Mouse (Mus musculus) adrenal gland, postnatal 36 days (tissue): ENCODE measurements around the gene 2810004N23Rik. TPM values are rescaled to one million over a fixed set of nuclear protein-coding genes. Genes with fewer than 3 reads are reported as not detected.

ENCODE experiments used
- DNase-seq, 2 experiments: peaks; one replicate each; pipeline ENCODE4 v3.0.0; 2021; ENCODE audit warnings: mixed read lengths in 1 of 2
- total RNA-seq, 2 experiments: library from RNA; stranded (reverse); gene quantifications; 2 replicates each; pipeline ENCODE4 v1.2.3; 2021

The 2810004N23Rik gene
- total RNA-seq, 2 experiments from 2014 or later: 30.1 to 31.9 TPM

DNA sequence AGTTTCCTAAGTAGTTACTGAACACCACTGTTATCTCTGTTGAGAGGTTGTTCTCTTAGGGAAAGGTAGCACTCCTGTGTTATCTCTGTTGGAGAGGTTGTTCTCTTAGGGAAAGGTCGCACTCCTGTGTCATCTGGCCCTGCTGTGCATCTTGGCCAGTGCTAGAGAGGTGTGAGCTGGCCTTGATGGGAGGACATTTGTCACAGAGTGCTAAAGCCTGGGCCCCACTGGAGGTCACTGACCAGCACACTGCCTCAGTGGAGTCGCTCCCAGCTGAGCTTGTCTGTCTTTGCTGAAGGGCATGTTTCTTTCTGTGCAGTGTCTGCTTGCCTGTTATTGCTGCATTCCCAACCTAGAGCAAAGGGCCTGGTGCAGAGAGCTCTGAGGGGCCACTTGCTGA lies 4.2 kb upstream of the 2810004N23Rik start:
- DNase-seq: peak; percentile 54 to 63

DNA sequence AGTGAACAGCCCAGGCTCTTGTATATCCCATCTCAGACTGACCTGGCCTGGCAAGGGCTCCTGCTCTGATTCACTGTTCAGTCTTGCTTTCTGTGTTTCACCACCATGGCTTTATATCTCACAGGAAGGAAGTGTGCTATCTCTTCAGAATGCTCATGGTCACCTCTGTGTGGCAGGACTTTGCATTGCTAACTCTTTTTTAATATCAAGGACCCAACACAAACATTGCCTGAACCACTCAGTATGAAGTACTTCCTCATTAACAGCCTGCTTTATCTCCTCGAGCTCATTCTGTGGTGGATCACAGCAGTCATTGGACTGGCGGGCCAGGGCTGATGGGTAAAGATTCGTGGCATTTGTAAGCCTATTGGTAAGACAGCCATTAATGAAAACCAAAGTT lies 3.7 kb upstream of the 2810004N23Rik start:
- no peak for DNase-seq

GRCm38 (mm10) chr8:124863729-124864128 lies 809 bp upstream of the 2810004N23Rik start:
- DNase-seq: no peak

- no peak for DNase-seq
These were observed 300 bp upstream of the 2810004N23Rik start for GRCm38 (mm10) chr8:124863163-124863677.

- no peak for DNase-seq
These were observed 2.7 kb downstream of the 2810004N23Rik start for GRCm38 (mm10) chr8:124860188-124860587.

GRCm38 (mm10) chr8:124859466-124859865 lies 3.5 kb downstream of the 2810004N23Rik start:
- peak; percentile 20 to 61 for DNase-seq

GRCm38 (mm10) chr8:124853511-124853910 lies 9.4 kb downstream of the 2810004N23Rik start:
- no peak for DNase-seq

- no peak for DNase-seq
These were observed 17.3 kb downstream of the 2810004N23Rik start for GRCm38 (mm10) chr8:124845573-124845972.

GRCm38 (mm10) chr8:124845131-124845530 lies 17.8 kb downstream of the 2810004N23Rik start:
- no peak for DNase-seq

DNA sequence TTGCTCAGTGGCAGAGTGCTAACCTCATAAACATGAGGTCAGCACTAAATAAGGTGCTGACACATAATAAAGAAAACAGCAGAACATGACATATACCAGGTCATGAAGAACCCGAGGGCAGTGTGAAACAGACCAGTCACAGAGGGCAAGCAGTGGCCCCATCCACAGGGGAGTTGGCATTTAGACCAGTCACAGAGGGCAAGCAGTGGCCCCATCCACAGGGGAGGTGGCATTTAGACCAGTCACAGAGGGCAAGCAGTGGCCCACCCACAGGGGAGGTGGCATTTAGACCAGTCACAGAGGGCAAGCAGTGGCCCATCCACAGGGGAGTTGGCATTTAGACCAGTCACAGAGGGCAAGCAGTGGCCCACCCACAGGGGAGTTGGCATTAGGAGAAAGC lies 20.0 kb downstream of the 2810004N23Rik start:
- DNase-seq: peak in 1 of 2 experiments; percentile 42

GRCm38 (mm10) chr8:124841775-124842174 lies 21.1 kb downstream of the 2810004N23Rik start:
- no peak for DNase-seq

DNA sequence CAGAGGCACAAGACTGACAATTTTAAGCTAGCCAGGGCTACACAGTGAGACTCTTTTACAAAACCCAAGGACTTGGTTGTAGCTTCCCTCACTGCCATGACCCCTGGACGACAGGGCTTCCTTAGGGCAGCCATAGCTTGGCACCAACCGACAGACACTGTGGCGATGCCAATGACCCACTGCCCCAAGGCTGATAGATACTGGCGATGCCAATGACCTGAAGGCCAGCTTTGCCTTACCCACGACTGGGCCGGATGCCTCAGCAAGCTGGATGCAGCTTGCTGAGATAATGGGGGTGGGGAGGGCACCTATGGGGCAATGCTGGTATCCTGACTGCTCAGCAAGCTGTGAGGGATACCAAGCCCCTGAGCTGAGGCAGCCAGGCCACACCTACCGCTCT lies 22.0 kb downstream of the 2810004N23Rik start:
- DNase-seq: peak; percentile 26 to 34

GRCm38 (mm10) chr8:124839371-124839770 lies 23.5 kb downstream of the 2810004N23Rik start:
- no peak for DNase-seq

- DNase-seq: no peak
These were observed 25.0 kb downstream of the 2810004N23Rik start for GRCm38 (mm10) chr8:124837956-124838355.

DNA sequence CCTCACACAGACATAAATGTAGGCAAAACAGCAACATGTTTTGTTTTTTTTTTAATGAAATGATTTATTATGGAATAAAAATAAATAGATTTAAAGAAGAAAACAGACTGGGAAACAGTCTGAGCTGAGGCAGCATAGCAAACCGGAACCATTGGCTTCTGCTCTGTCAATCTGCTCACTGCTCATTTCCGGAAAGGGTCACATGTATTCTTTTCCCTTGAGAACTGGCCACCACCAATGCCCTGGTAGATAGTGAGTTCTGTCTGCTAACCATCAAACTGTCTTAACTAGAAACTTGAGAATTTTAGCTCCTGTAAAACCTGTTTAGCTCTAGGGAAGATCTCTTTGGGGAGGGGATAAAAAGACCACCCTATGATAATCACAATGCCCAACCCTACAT lies 26.0 kb downstream of the 2810004N23Rik start:
- DNase-seq: no peak

- DNase-seq: no peak
These were observed 26.6 kb downstream of the 2810004N23Rik start for GRCm38 (mm10) chr8:124836273-124836672.

DNA sequence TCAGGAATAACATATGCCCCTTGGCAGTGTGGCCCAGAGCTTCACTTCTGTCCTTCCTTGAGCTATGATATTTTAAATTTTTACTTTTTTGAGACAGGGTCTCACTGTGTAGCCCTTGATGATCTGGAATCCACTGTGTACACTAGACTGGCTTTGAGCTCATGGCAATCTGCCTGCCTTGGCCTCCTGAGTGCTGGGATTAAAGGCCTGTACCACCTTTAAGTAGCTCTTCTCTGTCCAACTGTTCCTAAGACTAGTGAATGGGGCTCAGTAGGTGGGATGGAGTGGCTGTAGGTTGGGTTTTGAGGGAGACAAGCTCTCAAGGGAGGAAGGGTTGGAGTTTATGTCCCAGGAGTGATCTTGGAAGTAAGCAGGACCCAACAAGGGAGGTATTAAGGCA lies 27.1 kb downstream of the 2810004N23Rik start:
- no peak for DNase-seq

DNA sequence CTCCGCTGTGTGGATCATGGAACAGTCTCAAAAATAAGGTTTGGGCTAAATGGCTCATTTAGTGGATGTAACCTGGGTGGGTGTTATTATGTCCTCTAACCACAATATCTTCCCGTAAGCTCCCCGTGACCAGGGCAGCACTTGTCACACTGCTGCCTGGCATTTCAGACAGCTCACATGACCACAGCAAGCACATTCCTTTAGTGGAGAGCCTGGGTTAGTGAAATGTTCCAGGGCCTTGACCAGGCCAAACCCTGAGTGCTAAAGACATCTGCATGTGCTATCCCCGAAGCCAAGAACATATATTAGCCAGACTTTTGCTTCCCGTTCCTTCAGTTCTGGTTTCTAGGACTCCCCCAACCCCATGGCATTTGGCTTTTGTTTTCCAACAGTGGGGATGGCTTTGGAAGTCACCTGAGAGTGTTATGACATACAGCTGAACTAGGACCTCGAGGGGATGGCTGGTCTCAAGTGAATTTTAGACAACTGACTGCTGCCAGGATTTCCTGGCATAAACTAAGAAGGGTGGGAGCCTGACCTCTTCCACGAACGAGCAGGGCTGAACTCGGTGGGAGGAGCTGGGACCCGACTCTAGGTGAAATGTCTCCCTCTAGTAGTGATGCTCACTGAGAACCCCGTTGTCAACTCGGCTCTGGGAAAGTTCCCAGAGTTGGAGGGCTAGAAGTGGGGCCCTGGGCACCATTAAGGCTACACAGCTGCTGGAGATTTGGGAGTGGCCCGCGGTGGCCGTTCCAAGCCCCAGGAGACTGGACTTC lies 29.3 kb downstream of the 2810004N23Rik start:
- peak in 1 of 2 experiments; percentile 41 for DNase-seq

DNA sequence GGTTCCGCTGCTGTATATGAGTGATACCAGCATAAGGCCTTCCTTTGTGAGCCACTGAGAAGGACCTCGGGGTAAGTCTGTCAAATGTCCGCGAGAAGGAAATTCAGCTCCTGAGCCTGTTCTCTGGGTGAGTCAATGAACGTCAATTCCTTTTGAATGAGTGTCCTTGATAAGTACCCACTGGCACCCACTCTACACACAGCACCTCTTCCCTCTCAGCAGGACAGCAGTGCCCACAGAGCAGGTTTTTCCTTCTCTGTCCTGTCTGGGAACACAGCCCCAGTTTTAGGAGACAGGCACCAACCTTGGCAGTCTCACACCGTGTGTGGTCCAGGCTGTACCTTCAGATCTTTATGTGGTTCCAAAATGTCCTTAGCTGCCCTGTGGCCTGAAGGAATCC lies 31.0 kb downstream of the 2810004N23Rik start:
- DNase-seq: no peak

DNA sequence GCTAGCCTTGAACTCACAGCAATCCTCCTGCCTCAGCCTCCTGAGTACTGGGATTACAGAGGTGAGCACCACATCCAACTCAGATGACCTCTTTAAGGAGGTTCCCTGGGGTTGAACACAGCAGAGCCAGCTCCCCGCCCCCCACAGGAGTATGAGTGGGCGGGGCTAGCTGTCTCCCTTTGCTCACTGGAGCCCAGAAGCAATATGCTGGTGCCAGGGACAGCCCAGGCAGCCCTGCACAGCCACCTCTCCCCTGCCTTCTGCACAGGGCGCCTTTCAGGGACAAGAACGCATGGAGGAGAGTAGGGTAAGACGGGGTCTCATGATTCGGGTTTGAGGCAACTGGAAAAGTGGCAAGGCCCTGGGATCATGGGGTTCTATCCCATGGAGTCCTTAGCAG lies 31.4 kb downstream of the 2810004N23Rik start:
- peak in 1 of 2 experiments; percentile 50 for DNase-seq

GRCm38 (mm10) chr8:124830050-124830449 lies 32.9 kb downstream of the 2810004N23Rik start:
- no peak for DNase-seq

GRCm38 (mm10) chr8:124828561-124829240 lies 34.2 kb downstream of the 2810004N23Rik start:
- DNase-seq: no peak

DNA sequence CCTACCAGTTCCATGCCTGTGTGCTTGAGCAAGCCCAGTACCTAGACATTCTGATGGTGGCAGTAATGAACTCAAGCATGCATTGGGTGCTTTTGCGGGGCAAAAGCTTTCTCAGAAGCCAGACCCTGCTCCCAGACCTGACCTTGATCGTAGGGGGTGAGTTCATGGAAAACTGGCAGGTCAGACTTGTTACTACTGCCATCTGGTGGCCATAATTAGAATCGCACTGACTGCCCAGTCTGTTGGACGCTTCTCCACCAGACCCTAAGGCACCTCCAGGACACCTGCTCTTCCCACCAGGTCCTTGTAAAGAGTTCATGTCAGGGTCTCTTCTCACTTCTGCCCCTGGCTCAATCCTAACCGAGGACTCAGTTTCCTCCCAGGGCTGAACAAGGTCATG lies 35.5 kb downstream of the 2810004N23Rik start:
- DNase-seq: peak; percentile 59 to 67
